ENCODE assay signal across 13 mouse cellular contexts in genomic region chr7:80184551-80184950, GRCm38 (mm10). TPM values are rescaled to one million over a fixed set of nuclear protein-coding genes. Genes with fewer than 3 reads are reported as not detected.
A peak's percentile ranks its signal among the peaks of the same experiment; 100 is the strongest.
DNase-seq lines count a peak whose midpoint lies in the region; ATAC-seq and TF ChIP-seq lines count a peak whose summit lies in the region.
"Had no signal": no experiment of that assay in that cellular context is flagged by ENCODE, and none has a peak within 500 bp of the region (broad histone marks: within the 10 kb centered on the region; RNA-seq: fewer than 3 reads in every experiment).

No protein-coding gene starts in this region.

- H3K4me1 ChIP-seq in heart, adult 2 months (ENCODE audit: control insufficient read depth, insufficient read depth, low read length), result peaks cover 4% of the 10 kb centered on the region
- peaks cover 25% of the 10 kb centered on the region for H3K4me1 ChIP-seq in kidney, embryonic 14.5 days (ENCODE audit: control insufficient read depth, insufficient read depth, low read length)
- H3K4me1 ChIP-seq in CH12.LX (ENCODE audit: control insufficient read depth in 1 of 2, insufficient read depth in 2 of 2), result peaks cover 16 to 61% of the 10 kb centered on the region in 2 experiments
- peaks cover 35% of the 10 kb centered on the region for H3K4me1 ChIP-seq in liver, embryonic 11.5 days (replicated peaks; ENCODE audit: control insufficient read depth, insufficient read depth, low read length)

- H3K4me3 ChIP-seq in heart, adult 2 months, result no peak overlapping the region
- H3K4me3 ChIP-seq in kidney, embryonic 14.5 days (ENCODE audit: low read length), result no peak overlapping the region
- H3K4me3 ChIP-seq in CH12.LX (replicated peaks in 1 of 3; ENCODE audit: low read depth in 2 of 3, low read length in 2 of 3, poor library complexity in 1 of 3), result no peak overlapping the region
- no peak overlapping the region for H3K4me3 ChIP-seq in liver, embryonic 11.5 days (ENCODE audit: low read depth, low read length)
- H3K4me3 ChIP-seq: embryonic facial prominence, embryonic 13.5 days; lung, embryonic 15.5 days had no signal

- intact Hi-C loops in heart, adult 2 months (cut with DNase I), result no loop called here
- intact Hi-C loops in heart, postnatal 10 days (cut with DNase I), result no loop called here

- no peaks in the 10 kb centered on the region for H3K79me2 ChIP-seq in heart, adult 2 months (replicated peaks; ENCODE audit: control insufficient read depth, insufficient read depth, low read length)
- H3K79me2 ChIP-seq in CH12.LX (replicated peaks; ENCODE audit: control insufficient read depth, extremely low read depth, insufficient read depth, poor library complexity, severe bottlenecking), result no peaks in the 10 kb centered on the region

- no peaks in the 10 kb centered on the region for H3K36me3 ChIP-seq in heart, adult 2 months (ENCODE audit: control insufficient read depth, insufficient read depth, low read length)
- no peaks in the 10 kb centered on the region for H3K36me3 ChIP-seq in kidney, embryonic 14.5 days (ENCODE audit: control insufficient read depth, insufficient read depth, low read length)
- no peaks in the 10 kb centered on the region for H3K36me3 ChIP-seq in CH12.LX (replicated peaks in 1 of 2; ENCODE audit: control insufficient read depth in 1 of 2, insufficient read depth in 1 of 2, low read length in 1 of 2)
- no peaks in the 10 kb centered on the region for H3K36me3 ChIP-seq in liver, embryonic 11.5 days (ENCODE audit: control insufficient read depth, insufficient read depth, low read length)
- H3K36me3 ChIP-seq: embryonic facial prominence, embryonic 13.5 days; lung, embryonic 15.5 days had no signal

- H3K9me3 ChIP-seq in kidney, embryonic 14.5 days (ENCODE audit: control insufficient read depth, low read length), result no peaks in the 10 kb centered on the region
- no peaks in the 10 kb centered on the region for H3K9me3 ChIP-seq in CH12.LX (replicated peaks; ENCODE audit: low read length)
- no peaks in the 10 kb centered on the region for H3K9me3 ChIP-seq in liver, embryonic 11.5 days (ENCODE audit: control insufficient read depth, low read length)
- H3K9me3 ChIP-seq: embryonic facial prominence, embryonic 13.5 days; lung, embryonic 15.5 days had no signal

- dilution Hi-C loops in CH12.LX (cut with MboI; ENCODE audit: extremely low pct_ligation_motif_present, extremely low pct_unique_long_range_greater_than_20kb, low sequenced_read_pairs), result no loop called here

- H3K9ac ChIP-seq in heart, adult 2 months (ENCODE audit: low read depth, low read length), result no peak overlapping the region
- H3K9ac ChIP-seq in kidney, embryonic 14.5 days (ENCODE audit: low read depth, low read length), result no peak overlapping the region
- H3K9ac ChIP-seq in CH12.LX (ENCODE audit: insufficient read depth, low read depth), result no peak overlapping the region
- H3K9ac ChIP-seq in liver, embryonic 11.5 days (ENCODE audit: low read depth, low read length), result no peak overlapping the region
- H3K9ac ChIP-seq: embryonic facial prominence, embryonic 13.5 days; lung, embryonic 15.5 days had no signal

- in situ Hi-C loops in CH12.LX (cut with MboI; ENCODE audit: low pct_ligation_motif_present, low pct_unique_long_range_greater_than_20kb, low sequenced_read_pairs), result no loop called here

- no peaks in the 10 kb centered on the region for H3K27me3 ChIP-seq in heart, adult 2 months (ENCODE audit: control insufficient read depth, insufficient read depth, low read length)
- no peaks in the 10 kb centered on the region for H3K27me3 ChIP-seq in kidney, embryonic 14.5 days (ENCODE audit: control insufficient read depth, insufficient read depth, low read length)
- H3K27me3 ChIP-seq in CH12.LX (replicated peaks), result no peaks in the 10 kb centered on the region
- no peaks in the 10 kb centered on the region for H3K27me3 ChIP-seq in liver, embryonic 11.5 days (replicated peaks; ENCODE audit: control insufficient read depth, insufficient read depth, low read length)
- H3K27me3 ChIP-seq: embryonic facial prominence, embryonic 13.5 days; lung, embryonic 15.5 days had no signal

- TF ChIP-seq POLR2A in heart, adult 2 months (IDR thresholded peaks at IDR 0.05; ENCODE audit: insufficient read depth, low read depth, low read length), result no peak
- no peak for TF ChIP-seq POLR2A in CH12.LX (IDR thresholded peaks at IDR 0.05; ENCODE audit: low read depth, low read length)

- TF ChIP-seq EP300 in heart, adult 2 months (IDR thresholded peaks at IDR 0.05; ENCODE audit: insufficient read depth, low read depth, low read length), result no peak
- TF ChIP-seq EP300 in CH12.LX (IDR thresholded peaks at IDR 0.05; ENCODE audit: low read length), result no peak

- ATAC-seq in kidney, embryonic 14.5 days (ENCODE audit: low FRiP score, low TSS enrichment), result no peak
- no peak for ATAC-seq in liver, embryonic 11.5 days (replicated peaks; ENCODE audit: low FRiP score)
- ATAC-seq: forebrain, embryonic 16.5 days had no signal

- DNase-seq in heart, adult 2 months, result no peak
- no peak for DNase-seq in heart, postnatal 10 days
- no peak for DNase-seq in kidney, adult 11 months
- DNase-seq in CH12.LX (ENCODE audit: extremely low read depth) (no peak), MN1 (ENCODE audit: low spot score) (no peak)
- DNase-seq in liver, embryonic 11.5 days (ENCODE audit: low spot score), result no peak
- DNase-seq in spleen, postnatal 4 days (ENCODE audit: low spot score in 2 of 2), result no peak
- DNase-seq: cerebellum, postnatal 25 days; thymus, postnatal 36 days had no signal

- peak overlapping the region; percentile 83 for H3K27ac ChIP-seq in heart, adult 2 months
- 0 out of 2 replicates have a peak overlapping the region, but pooled peaks have one; percentile 19 for H3K27ac ChIP-seq in kidney, embryonic 14.5 days (ENCODE audit: low read depth, low read length)
- no peak overlapping the region for H3K27ac ChIP-seq in CH12.LX (ENCODE audit: insufficient read depth, low read depth)
- peak overlapping the region; percentile 83; the same call in 1 of the 2 replicates for H3K27ac ChIP-seq in liver, embryonic 11.5 days (ENCODE audit: low read depth, low read length)
- H3K27ac ChIP-seq: embryonic facial prominence, embryonic 13.5 days; lung, embryonic 15.5 days had no signal

- no peak for TF ChIP-seq RAD21 in CH12.LX (IDR thresholded peaks at IDR 0.05; ENCODE audit: low read depth, low read length)

- WGBS in heart, adult 2 months, result 65% methylated on average over 4 of the region's 4 CpGs
- WGBS in kidney, embryonic 14.5 days, result 17% methylated on average over 4 of the region's 4 CpGs
- WGBS in liver, embryonic 11.5 days, result 48% methylated on average over 4 of the region's 4 CpGs

- no peak for TF ChIP-seq CTCF in heart, adult 2 months (IDR thresholded peaks at IDR 0.05)
- TF ChIP-seq CTCF in CH12.LX (conservative IDR thresholded peaks at IDR 0.05 in 1 of 2, IDR thresholded peaks at IDR 0.05 in 1 of 2; ENCODE audit: low read depth in 2 of 2, low read length in 2 of 2), result no peak

- no peak overlapping the region for H3K4me2 ChIP-seq in kidney, embryonic 14.5 days (replicated peaks; ENCODE audit: low read depth, low read length)
- no peak overlapping the region for H3K4me2 ChIP-seq in CH12.LX (ENCODE audit: insufficient read depth, low read depth, poor library complexity, severe bottlenecking)
- H3K4me2 ChIP-seq in liver, embryonic 11.5 days, result no peak overlapping the region
- H3K4me2 ChIP-seq: embryonic facial prominence, embryonic 13.5 days; lung, embryonic 15.5 days had no signal

TF ChIP-seq in CH12.LX, 34 proteins besides CTCF, POLR2A, EP300 and RAD21:
- TF ChIP-seq ZNF384 (IDR thresholded peaks at IDR 0.05; ENCODE audit: low read depth, low read length), result peak; percentile 60
- TF ChIP-seq RCOR1 (conservative IDR thresholded peaks at IDR 0.05; ENCODE audit: low read depth, low read length), result no peak
TF ChIP-seq in CH12.LX: peak in this region for 1.

RNA-seq across cellular contexts. Expression of gene Sema4b, which starts 2.1 kb away (rescaled TPM):
- total RNA-seq in heart, adult 2 months (2021), result 10 to 100 TPM; 10.5 to 11.4 TPM
- polyA plus RNA-seq in heart, adult 2 months (2012; rRNA removed), result 10.5 and 12.3 TPM in 2 replicates
- 10 to 100 TPM; 14.7 to 16.6 TPM for total RNA-seq in heart, postnatal 10 days (2021)
- 13.0 and 19.9 TPM in 2 replicates for polyA plus RNA-seq in kidney, embryonic 14.5 days (2014; fragmentation: Nextera tagmentation; extraction: Ambion mirVana)
- total RNA-seq in CH12.LX (2012; rRNA removed) (8.6 and 9.4 TPM in 2 replicates), CH12.LX (2014; rRNA removed) (1.3 and 1.5 TPM in 2 replicates)
- 5.2 and 6.7 TPM in 2 replicates for polyA plus RNA-seq in CH12.LX (2012; ENCODE audit: insufficient read length, low read depth)
- 11.7 and 12.9 TPM in 2 replicates for polyA plus RNA-seq in liver, embryonic 11.5 days (2014; fragmentation: Nextera tagmentation; extraction: Ambion mirVana)

RNA-seq across cellular contexts. Expression of gene Cib1, which starts 48.1 kb away (rescaled TPM):
- total RNA-seq in heart, adult 2 months (2021), result 10 to 100 TPM; 14.1 to 16.1 TPM
- 35.1 and 38.4 TPM in 2 replicates for polyA plus RNA-seq in heart, adult 2 months (2012; rRNA removed)
- 10 to 100 TPM; 27.8 to 28.1 TPM for total RNA-seq in heart, postnatal 10 days (2021)
- 100 and 139 TPM in 2 replicates for polyA plus RNA-seq in kidney, embryonic 14.5 days (2014; fragmentation: Nextera tagmentation; extraction: Ambion mirVana)
- total RNA-seq in CH12.LX (2012; rRNA removed) (69.6 and 73.1 TPM in 2 replicates), CH12.LX (2014; rRNA removed) (29.1 and 29.5 TPM in 2 replicates)
- 48.1 and 51.8 TPM in 2 replicates for polyA plus RNA-seq in CH12.LX (2012; ENCODE audit: insufficient read length, low read depth)
- 113 and 114 TPM in 2 replicates for polyA plus RNA-seq in liver, embryonic 11.5 days (2014; fragmentation: Nextera tagmentation; extraction: Ambion mirVana)

RNA-seq across cellular contexts. Expression of gene Gdpgp1, which starts 48.1 kb away (rescaled TPM):
- 1 to 10 TPM; 1.5 to 2.2 TPM for total RNA-seq in heart, adult 2 months (2021)
- polyA plus RNA-seq in heart, adult 2 months (2012; rRNA removed), result 1.4 and 1.5 TPM in 2 replicates
- total RNA-seq in heart, postnatal 10 days (2021), result 1 to 10 TPM; 2.2 to 2.4 TPM
- polyA plus RNA-seq in kidney, embryonic 14.5 days (2014; fragmentation: Nextera tagmentation; extraction: Ambion mirVana), result 3.3 and 5.3 TPM in 2 replicates
- 3.6 and 4.2 TPM in 2 replicates for total RNA-seq in CH12.LX (2012; rRNA removed)
- 1.9 and 2.0 TPM in 2 replicates for total RNA-seq in CH12.LX (2014; rRNA removed)
- 2.9 and 3.0 TPM in 2 replicates for polyA plus RNA-seq in CH12.LX (2012; ENCODE audit: insufficient read length, low read depth)
- 6.5 and 7.4 TPM in 2 replicates for polyA plus RNA-seq in liver, embryonic 11.5 days (2014; fragmentation: Nextera tagmentation; extraction: Ambion mirVana)
